Mouse (Mus musculus) activated CD4-positive, CD25-positive, alpha-beta regulatory T cell, adult 4 months (primary cell): ENCODE data around the gene Ecsit. TPM values are rescaled to one million over a fixed set of nuclear protein-coding genes. Genes with fewer than 3 reads are reported as not detected.

Source experiments
- ATAC-seq: one replicate; pipeline ENCODE4 v1.8.0; 2017
- polyA plus RNA-seq, 2 experiments: library from polyadenylated mRNA; unstranded; fragments of 100-300 nt; shearing (Covaris generic); gene quantifications; one replicate each; pipeline ENCODE4 v1.2.1; 2017

Gene Ecsit
- polyA plus RNA-seq = 10 to 100 TPM; 31.0 to 31.1 TPM

GRCm38 (mm10) chr9:22085022-22085834 lies at the start of gene Ecsit:
Gene Ecsit, minus strand, starts transcription at chr9:22085438.
- peak; percentile 98 for ATAC-seq

GRCm38 (mm10) chr9:22134246-22134890 lies 49.1 kb upstream of the Ecsit start:
- peak; percentile 36 for ATAC-seq

GRCm38 (mm10) chr9:22132220-22132619 lies 47.0 kb upstream of the Ecsit start:
- ATAC-seq = peak; percentile 36

- ATAC-seq = peak; percentile 29
Measured at GRCm38 (mm10) chr9:22131226-22131981, 46.2 kb upstream of the Ecsit start.

GRCm38 (mm10) chr9:22125246-22126027 lies 40.2 kb upstream of the Ecsit start:
- ATAC-seq = no peak

- ATAC-seq = no peak
Measured at GRCm38 (mm10) chr9:22124169-22124568, 38.9 kb upstream of the Ecsit start.

DNA sequence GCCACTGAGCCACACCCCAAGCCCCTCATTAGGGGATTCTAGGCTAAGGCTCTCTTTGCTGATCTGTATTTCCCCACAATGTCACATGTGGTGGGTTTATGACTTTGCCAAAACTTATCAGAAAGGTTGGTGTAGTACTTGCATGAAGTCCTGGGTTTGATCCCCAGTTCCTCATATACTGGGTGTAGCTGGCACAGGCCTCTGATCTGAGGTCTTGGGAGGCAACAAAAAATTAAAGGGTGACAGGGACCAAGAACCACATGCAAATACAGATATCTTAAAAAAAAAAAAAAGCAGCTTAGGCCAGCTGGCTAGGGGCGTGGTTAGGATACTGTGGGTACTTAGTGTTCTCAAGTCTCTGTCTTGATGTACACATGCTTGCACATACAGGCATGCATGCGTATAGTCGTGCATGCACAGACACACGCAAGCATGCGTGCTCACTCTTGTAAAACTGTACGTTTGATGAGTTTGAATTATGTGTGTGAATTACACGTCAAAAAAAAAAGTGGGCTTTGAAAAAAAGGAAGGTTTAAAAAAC lies 37.9 kb upstream of the Ecsit start:
- peak; percentile 32 for ATAC-seq

GRCm38 (mm10) chr9:22122005-22122404 lies 36.8 kb upstream of the Ecsit start:
- ATAC-seq = no peak

DNA sequence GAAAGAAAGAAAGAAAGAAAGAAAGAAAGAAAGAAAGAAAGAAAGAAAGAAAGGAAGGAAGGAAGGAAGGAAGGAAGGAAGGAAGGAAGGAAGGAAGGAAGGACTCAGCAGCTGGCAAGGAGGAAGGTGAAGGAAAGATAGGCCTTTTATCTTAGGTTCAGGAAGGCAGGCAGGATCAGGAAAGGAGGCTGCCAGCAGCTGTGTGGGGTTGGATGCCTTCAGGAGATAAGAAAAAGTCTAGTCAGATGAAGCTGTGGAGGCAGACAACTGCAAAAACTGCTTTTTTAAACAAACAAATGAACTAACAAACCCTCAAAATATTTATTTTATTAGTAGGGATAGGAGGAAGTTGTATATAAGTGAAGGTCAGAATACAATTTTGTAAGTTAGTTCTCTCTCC lies 36.3 kb upstream of the Ecsit start:
- no peak for ATAC-seq

DNA sequence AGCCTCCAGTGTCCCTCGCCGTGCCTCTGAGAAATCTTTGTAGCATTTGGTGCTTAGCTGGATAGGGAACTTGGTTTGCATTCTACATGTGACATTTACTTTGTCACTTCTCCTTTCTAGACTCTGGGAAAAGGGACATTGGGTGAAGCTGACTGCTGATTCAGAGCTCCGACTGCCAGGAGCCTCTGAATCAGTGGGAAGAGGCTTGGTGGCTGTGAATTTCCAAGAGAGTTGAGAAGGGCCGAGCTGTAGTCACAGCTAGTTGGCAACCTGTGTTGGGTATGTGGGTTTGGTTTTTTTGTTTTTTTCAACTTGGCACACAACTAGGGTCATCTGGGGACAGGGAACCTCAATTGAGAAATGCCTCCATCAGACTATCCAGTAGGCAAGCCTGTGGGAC lies 34.3 kb upstream of the Ecsit start:
- no peak for ATAC-seq

DNA sequence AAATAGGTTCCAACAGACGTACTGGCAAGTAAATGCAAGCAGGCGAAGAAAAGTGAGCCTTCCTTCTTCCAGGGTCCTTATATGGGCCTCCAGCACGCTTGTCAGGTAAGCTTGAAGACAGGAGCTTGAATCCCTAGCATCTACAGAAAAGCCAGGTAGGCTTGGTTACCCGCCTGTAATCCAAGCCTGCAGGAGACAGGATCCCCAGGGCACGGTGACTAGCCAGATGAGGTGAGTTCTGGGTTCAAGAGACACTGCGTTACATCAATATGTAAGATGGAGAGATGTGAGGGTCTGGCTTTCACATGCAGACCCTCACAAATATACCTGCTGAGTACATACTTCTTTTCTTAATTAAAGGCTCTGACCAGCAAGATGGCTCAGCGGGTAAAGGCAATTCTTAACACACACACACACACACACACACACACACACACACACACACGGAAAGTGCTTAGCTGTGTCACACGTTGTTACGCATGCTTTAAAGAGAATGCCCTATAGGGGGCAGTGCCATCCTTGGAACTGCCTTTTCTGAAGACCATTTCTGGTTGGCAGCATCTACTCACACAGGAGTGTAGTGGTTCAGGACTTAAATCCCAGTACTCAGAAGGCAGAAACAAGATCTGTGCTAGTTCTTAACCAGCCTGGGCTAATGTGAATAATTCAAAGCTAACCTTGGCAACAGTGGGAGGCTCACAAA lies 32.7 kb upstream of the Ecsit start:
- ATAC-seq = peak; percentile 35

DNA sequence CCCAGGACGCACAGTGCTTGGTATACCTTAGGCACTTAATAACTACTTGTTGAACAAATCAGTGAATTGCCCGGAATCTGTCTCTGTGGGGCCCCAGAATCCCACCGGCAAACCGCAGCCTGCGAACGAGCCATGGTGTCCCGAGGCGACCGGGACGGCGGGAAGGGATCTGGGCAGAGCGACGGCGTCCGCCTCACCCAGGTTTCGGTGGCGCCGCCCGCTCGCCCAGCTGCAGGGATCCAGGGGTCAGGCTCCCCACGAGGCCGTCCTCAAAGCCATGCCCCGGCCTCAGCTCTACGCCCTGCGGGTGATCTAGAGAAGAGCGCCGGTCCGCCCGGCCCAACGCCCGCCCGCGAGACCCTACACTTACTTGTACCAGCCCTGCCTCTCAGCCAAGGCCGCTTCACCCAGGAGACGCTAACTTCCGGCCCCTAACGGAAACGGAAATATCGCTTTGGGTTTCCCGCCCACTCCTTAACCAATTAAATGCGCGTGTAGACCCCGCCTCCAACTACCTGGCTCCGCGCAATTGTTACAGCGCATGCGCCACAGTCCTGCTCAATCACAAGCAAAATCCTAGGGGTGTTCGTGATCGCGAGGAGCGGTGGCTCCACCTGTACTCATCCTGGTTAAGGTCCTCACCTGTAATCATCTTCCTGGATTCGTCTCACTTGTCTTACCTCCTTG lies 31.6 kb upstream of the Ecsit start, which contains the start of gene Elof1:
Elof1 (minus strand) TSS at position 433 of the 687 bp plus-strand sequence.
- peak; percentile 98 for ATAC-seq

DNA sequence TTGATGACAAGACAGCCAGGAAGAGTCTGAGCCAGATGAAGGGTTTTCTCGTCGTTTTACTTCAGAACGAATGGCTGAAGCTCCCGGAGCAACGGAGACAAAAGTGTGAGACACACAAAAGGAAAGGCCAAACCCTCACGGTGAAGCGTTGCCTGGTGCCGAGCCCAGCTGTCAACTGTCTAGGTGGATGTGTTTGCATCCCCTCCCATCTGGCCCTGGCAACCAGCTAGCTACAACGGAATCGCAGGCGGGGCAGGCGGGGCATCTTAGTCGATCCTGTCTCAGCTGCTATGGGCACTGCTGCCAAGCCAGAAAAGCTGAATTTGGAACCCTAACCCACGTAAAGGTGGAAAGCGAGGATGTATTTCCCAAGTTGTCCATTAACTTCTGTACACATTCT lies 30.8 kb upstream of the Ecsit start:
- ATAC-seq = no peak

DNA sequence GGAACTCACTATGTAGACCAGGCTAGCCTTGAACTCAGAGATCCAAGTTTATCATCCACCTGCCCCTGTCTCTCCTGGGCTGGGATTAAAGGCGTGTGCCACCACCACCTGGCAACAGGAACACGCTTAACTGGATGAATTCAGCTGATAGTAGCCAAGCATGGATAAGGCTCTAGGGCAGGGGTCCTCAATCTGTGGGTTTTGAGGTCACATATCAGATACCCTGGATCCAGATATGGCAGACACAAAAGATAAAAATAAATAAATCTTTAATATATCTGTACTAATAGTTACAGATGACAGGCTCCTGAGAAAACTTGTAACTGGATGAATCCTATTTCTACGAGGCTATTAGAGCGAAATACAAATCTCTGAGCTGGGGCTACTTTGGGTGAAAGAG lies 30.4 kb upstream of the Ecsit start:
- no peak for ATAC-seq

- no peak for ATAC-seq
Measured at GRCm38 (mm10) chr9:22108194-22108593, 23.0 kb upstream of the Ecsit start.

- no peak for ATAC-seq
Measured at GRCm38 (mm10) chr9:22099922-22100321, 14.7 kb upstream of the Ecsit start.

DNA sequence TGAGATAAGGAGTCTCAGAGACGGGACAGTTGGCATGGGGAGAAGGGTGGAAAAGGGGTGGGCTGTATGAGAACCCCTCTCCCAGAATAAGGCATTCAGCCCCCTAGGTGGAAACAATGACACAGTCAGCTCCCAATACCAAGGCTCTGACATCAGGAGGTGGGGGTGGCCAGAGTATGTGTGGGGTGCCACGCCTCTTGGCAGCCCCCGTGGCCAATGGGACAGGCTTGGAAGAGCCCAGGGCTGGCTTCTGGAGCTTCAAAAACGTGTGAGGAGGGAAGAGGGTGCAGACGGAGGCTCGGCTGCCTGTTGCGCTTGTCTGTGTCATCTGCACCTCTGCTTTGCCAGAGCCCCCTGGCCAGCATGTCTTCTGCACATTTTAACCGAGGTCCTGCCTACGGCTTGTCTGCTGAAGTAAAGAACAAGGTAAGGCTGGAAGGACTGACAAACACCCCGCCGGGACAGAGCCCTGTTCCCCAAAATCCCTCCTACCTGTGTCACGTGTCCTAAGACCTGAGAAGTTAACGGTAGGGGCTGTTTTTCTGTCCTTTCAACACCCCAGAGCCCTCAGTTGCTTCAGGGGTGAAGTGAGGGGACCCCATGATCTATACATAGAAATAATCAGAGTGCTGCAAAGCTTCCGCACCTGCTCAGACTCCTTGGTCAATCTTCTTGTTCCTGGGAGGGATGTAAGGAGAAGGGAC lies 13.9 kb upstream of the Ecsit start, which contains the start of gene Cnn1:
Cnn1 (plus strand) TSS at position 224 of the 704 bp plus-strand sequence.
- ATAC-seq = no peak

- ATAC-seq = peak; percentile 92
Measured at GRCm38 (mm10) chr9:22095854-22096307, 10.6 kb upstream of the Ecsit start.

DNA sequence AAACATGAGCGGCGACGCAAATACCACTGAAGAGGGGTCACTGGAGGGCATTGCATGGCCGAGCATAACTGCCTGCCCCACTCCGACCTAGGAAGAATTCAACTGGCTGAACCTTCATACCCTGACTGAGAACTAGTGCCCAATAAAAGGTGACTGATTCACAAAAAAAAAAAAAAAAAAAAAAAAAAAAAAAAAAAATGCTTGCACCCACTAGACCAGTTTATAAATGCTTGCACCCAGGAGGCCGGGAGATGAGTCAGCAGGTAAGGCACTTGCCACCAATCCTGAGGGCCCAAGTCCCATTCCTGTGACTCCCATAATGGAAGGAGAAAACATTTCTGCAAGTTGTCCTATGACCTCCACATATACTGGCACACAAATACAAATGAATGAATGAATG lies 7.5 kb upstream of the Ecsit start:
- ATAC-seq = no peak

GRCm38 (mm10) chr9:22089986-22090385 lies 4.7 kb upstream of the Ecsit start:
- no peak for ATAC-seq
